Mouse (Mus musculus) kidney, adult 10 weeks (tissue): Measurements from ENCODE around the gene Cldn12. TPM values are rescaled to one million over a fixed set of nuclear protein-coding genes. Genes with fewer than 3 reads are reported as not detected.

Source experiments
- polyA plus RNA-seq: library from polyadenylated mRNA; stranded (reverse); fragments of 350-450 nt; fragmentation: Illumina TruSeq; extraction: RNeasy Lipid Tissue Mini Kit (QIAGEN cat#74804); gene quantifications from one replicate; pipeline ENCODE4 v1.2.3, GENCODE M21; 2014; ENCODE audit warnings: low read depth, low replicate concordance

Gene Cldn12
- polyA plus RNA-seq: 181 TPM

GRCm38 (mm10) chr5:5514196-5515076 lies at the start of gene Cldn12:
TSS of gene Cldn12 (minus strand) at chr5:5514958.

GRCm38 (mm10) chr5:5559079-5559740 lies 44.5 kb upstream of the Cldn12 start, which contains the start of gene Gtpbp10:
TSS of gene Gtpbp10 (minus strand) at chr5:5559538.

GRCm38 (mm10) chr5:5479043-5479442 lies 35.7 kb downstream of the Cldn12 start, which contains the start of gene 1700015F17Rik:
TSS of gene 1700015F17Rik (minus strand) at chr5:5479143.

Other genes starting within 250 kb of the Cldn12 start
- 6.8 TPM for gene Cdk14, start 94.6 kb downstream of the Cldn12 start, polyA plus RNA-seq
- not detected for gene 1700015F17Rik, start 35.8 kb downstream of the Cldn12 start, polyA plus RNA-seq
- gene Gtpbp10, start 44.6 kb upstream of the Cldn12 start, polyA plus RNA-seq: 62.8 TPM
- not detected for gene Gm8773, start 58.8 kb upstream of the Cldn12 start, polyA plus RNA-seq
- gene Cfap69, start 149.3 kb upstream of the Cldn12 start, polyA plus RNA-seq: 21.2 TPM
- 196 TPM for gene Steap2, start 179.6 kb upstream of the Cldn12 start, polyA plus RNA-seq
- 20.2 TPM for gene Steap1, start 234.4 kb upstream of the Cldn12 start, polyA plus RNA-seq